Comparison of ENCODE assay signal across 8 mouse cellular contexts in genomic region chr12:71113675-71114288, GRCm38 (mm10). TPM values are rescaled to one million over a fixed set of nuclear protein-coding genes. Genes with fewer than 3 reads are reported as not detected.
DNase-seq lines count a peak whose midpoint lies in the region; ATAC-seq lines count a peak whose summit lies in the region.

No protein-coding gene starts in this region.

- H3K27ac ChIP-seq in embryonic facial prominence, embryonic 14.5 days (replicated peaks; ENCODE audit: low read depth, low read length), result no peak overlapping the region
- no peak overlapping the region for H3K27ac ChIP-seq in hindbrain, embryonic 13.5 days

- H3K4me2 ChIP-seq in embryonic facial prominence, embryonic 14.5 days (ENCODE audit: low read depth, low read length), result 0 out of 2 replicates have a peak overlapping the region, but pooled peaks have one; percentile 12
- H3K4me2 ChIP-seq in hindbrain, embryonic 13.5 days, result peak overlapping the region; percentile 22

- H3K9ac ChIP-seq in embryonic facial prominence, embryonic 14.5 days (ENCODE audit: low read depth, low read length), result no peak overlapping the region
- H3K9ac ChIP-seq in hindbrain, embryonic 13.5 days, result no peak overlapping the region

- H3K4me1 ChIP-seq in embryonic facial prominence, embryonic 14.5 days (ENCODE audit: control insufficient read depth, insufficient read depth, low read length), result no peaks in the 10 kb centered on the region
- H3K4me1 ChIP-seq in hindbrain, embryonic 13.5 days (replicated peaks), result peaks cover 12% of the 10 kb centered on the region

- ATAC-seq in embryonic facial prominence, embryonic 14.5 days (ENCODE audit: low read depth), result peak; percentile 72; the same call in 1 of the 2 replicates
- ATAC-seq in hindbrain, embryonic 13.5 days (ENCODE audit: low FRiP score), result no peak

- H3K4me3 ChIP-seq in embryonic facial prominence, embryonic 14.5 days (ENCODE audit: low read depth, low read length), result no peak overlapping the region
- H3K4me3 ChIP-seq in hindbrain, embryonic 13.5 days, result no peak overlapping the region

- H3K9me3 ChIP-seq in embryonic facial prominence, embryonic 14.5 days (ENCODE audit: control insufficient read depth, low read length), result no peaks in the 10 kb centered on the region
- H3K9me3 ChIP-seq in hindbrain, embryonic 13.5 days, result no peaks in the 10 kb centered on the region

- no peaks in the 10 kb centered on the region for H3K36me3 ChIP-seq in embryonic facial prominence, embryonic 14.5 days (ENCODE audit: control insufficient read depth, insufficient read depth, low read length)
- no peaks in the 10 kb centered on the region for H3K36me3 ChIP-seq in hindbrain, embryonic 13.5 days

- no peaks in the 10 kb centered on the region for H3K27me3 ChIP-seq in embryonic facial prominence, embryonic 14.5 days (replicated peaks; ENCODE audit: control insufficient read depth, insufficient read depth, low read length)
- peaks cover 7% of the 10 kb centered on the region; the same call in 1 of the 2 replicates for H3K27me3 ChIP-seq in hindbrain, embryonic 13.5 days

- peak; percentile 47 for DNase-seq in urinary bladder, postnatal 14 days (ENCODE audit: low spot score)
- DNase-seq in urinary bladder, postnatal 25 days (ENCODE audit: low spot score), result no peak
- peak; percentile 75 for DNase-seq in embryonic facial prominence, embryonic 14.5 days (ENCODE audit: low spot score)
- DNase-seq in layer of hippocampus, postnatal 36 days, result peak; percentile 40 to 44
- DNase-seq in lung, postnatal 10 days, result peak; percentile 72
- peak; percentile 60 to 74 for DNase-seq in right cerebral cortex, adult 2 months (ENCODE audit: low spot score in 2 of 2)
- no peak for DNase-seq in urinary bladder, postnatal 4 days (ENCODE audit: low spot score in 2 of 2)

- 41% methylated on average over 12 of the region's 12 CpGs for WGBS in embryonic facial prominence, embryonic 14.5 days
- WGBS in hindbrain, embryonic 13.5 days, result 34% methylated on average over 12 of the region's 12 CpGs

RNA-seq across cellular contexts. Expression of gene Tomm20l, which starts 2.6 kb away (rescaled TPM):
- polyA plus RNA-seq in embryonic facial prominence, embryonic 14.5 days (2014; fragmentation: Nextera tagmentation; extraction: Ambion mirVana), result 1.2 TPM in 1 of 2 replicates, not detected in the other
- not detected in 2 replicates for polyA plus RNA-seq in hindbrain, embryonic 13.5 days (2015; fragmentation: Nextera tagmentation; extraction: Ambion mirVana)
- not detected for total RNA-seq in layer of hippocampus, postnatal 36 days (2021)

RNA-seq across cellular contexts. Expression of gene Timm9, which starts 22.7 kb away (rescaled TPM):
- 72.8 and 81.0 TPM in 2 replicates for polyA plus RNA-seq in embryonic facial prominence, embryonic 14.5 days (2014; fragmentation: Nextera tagmentation; extraction: Ambion mirVana)
- 93.2 and 96.7 TPM in 2 replicates for polyA plus RNA-seq in hindbrain, embryonic 13.5 days (2015; fragmentation: Nextera tagmentation; extraction: Ambion mirVana)
- 10 to 100 TPM; 61.4 to 61.9 TPM for total RNA-seq in layer of hippocampus, postnatal 36 days (2021)

RNA-seq across cellular contexts. Expression of gene 2700049A03Rik, which starts 22.9 kb away (rescaled TPM):
- polyA plus RNA-seq in embryonic facial prominence, embryonic 14.5 days (2014; fragmentation: Nextera tagmentation; extraction: Ambion mirVana), result 11.2 and 13.1 TPM in 2 replicates
- 16.3 TPM in 2 replicates for polyA plus RNA-seq in hindbrain, embryonic 13.5 days (2015; fragmentation: Nextera tagmentation; extraction: Ambion mirVana)
- total RNA-seq in layer of hippocampus, postnatal 36 days (2021), result 1 to 10 TPM; 7.6 to 8.3 TPM

Comparison
In these comparisons a context has a peak if more than half of its experiments do, and no peak if none do; other contexts are left out.
1. DNase-seq: peak in urinary bladder, postnatal 14 days (single experiment), embryonic facial prominence, embryonic 14.5 days (single experiment), layer of hippocampus, postnatal 36 days (2 of 2), lung, postnatal 10 days (single experiment) and right cerebral cortex, adult 2 months (2 of 2); none in urinary bladder, postnatal 25 days (single experiment) and urinary bladder, postnatal 4 days (0 of 2).